Mouse (Mus musculus): ENCODE data around the gene Ccdc91. TPM values are rescaled to one million over a fixed set of nuclear protein-coding genes. Genes with fewer than 3 reads are reported as not detected.

Gene Ccdc91
- polyA plus RNA-seq, 1 experiment from 2014 or later: 25.8 TPM

GRCm38 (mm10) chr6:147587675-147588074, 112.0 kb downstream of the Ccdc91 start:
- Histone ChIP-seq H3K4me3 (ENCODE audit: low read depth, low read length) (no peak overlapping the region), H3K9ac (ENCODE audit: low read length) (no peak overlapping the region), H3K9me3 (ENCODE audit: control insufficient read depth, low read length) (no peaks in the 10 kb centered on the region), H3K27ac (ENCODE audit: low read depth) (no peak overlapping the region), H3K4me2 (ENCODE audit: low read length) (no peak overlapping the region), H3K27me3 (replicated peaks; ENCODE audit: control insufficient read depth, insufficient read depth, low read length) (no peaks in the 10 kb centered on the region), H3K36me3 (ENCODE audit: control insufficient read depth, insufficient read depth, low read length) (no peaks in the 10 kb centered on the region), H3K4me1 (replicated peaks; ENCODE audit: control insufficient read depth, insufficient read depth, low read length) (no peaks in the 10 kb centered on the region)
- ATAC-seq (replicated peaks; ENCODE audit: low FRiP score, low TSS enrichment, low read depth): no peak
- DNase-seq (ENCODE audit: low spot score): no peak
- WGBS: 63% methylated on average over 3 of the region's 3 CpGs

- Histone ChIP-seq H3K4me3 (ENCODE audit: low read depth, low read length) (no peak overlapping the region), H3K9ac (ENCODE audit: low read length) (no peak overlapping the region), H3K36me3 (ENCODE audit: control insufficient read depth, insufficient read depth, low read length) (no peaks in the 10 kb centered on the region), H3K9me3 (ENCODE audit: control insufficient read depth, low read length) (no peaks in the 10 kb centered on the region), H3K4me1 (replicated peaks; ENCODE audit: control insufficient read depth, insufficient read depth, low read length) (no peaks in the 10 kb centered on the region), H3K27ac (ENCODE audit: low read depth) (no peak overlapping the region), H3K27me3 (replicated peaks; ENCODE audit: control insufficient read depth, insufficient read depth, low read length) (no peaks in the 10 kb centered on the region), H3K4me2 (ENCODE audit: low read length) (no peak overlapping the region)
- DNase-seq (ENCODE audit: low spot score) (no peak), ATAC-seq (replicated peaks; ENCODE audit: low FRiP score, low TSS enrichment, low read depth) (no peak)
- 71% methylated on average over 10 of the region's 10 CpGs for WGBS
These were observed 131.0 kb downstream of the Ccdc91 start for GRCm38 (mm10) chr6:147606666-147607065.

- no peak overlapping the region for H3K4me3 ChIP-seq (ENCODE audit: low read depth, low read length)
- H3K36me3 ChIP-seq (ENCODE audit: control insufficient read depth, insufficient read depth, low read length): no peaks in the 10 kb centered on the region
- no peaks in the 10 kb centered on the region for H3K4me1 ChIP-seq (replicated peaks; ENCODE audit: control insufficient read depth, insufficient read depth, low read length)
- H3K9me3 ChIP-seq (ENCODE audit: control insufficient read depth, low read length): no peaks in the 10 kb centered on the region
- no peak for DNase-seq (ENCODE audit: low spot score)
- 78% methylated on average over 6 of the region's 6 CpGs for WGBS
- no peak overlapping the region for H3K27ac ChIP-seq (ENCODE audit: low read depth)
- ATAC-seq (replicated peaks; ENCODE audit: low FRiP score, low TSS enrichment, low read depth): no peak
- no peak overlapping the region for H3K4me2 ChIP-seq (ENCODE audit: low read length)
- H3K27me3 ChIP-seq (replicated peaks; ENCODE audit: control insufficient read depth, insufficient read depth, low read length): no peaks in the 10 kb centered on the region
- no peak overlapping the region for H3K9ac ChIP-seq (ENCODE audit: low read length)
These were observed 132.0 kb downstream of the Ccdc91 start for GRCm38 (mm10) chr6:147607613-147608012.

GRCm38 (mm10) chr6:147615306-147615705, 139.7 kb downstream of the Ccdc91 start:
- 67% methylated on average over 2 of the region's 2 CpGs for WGBS
- Histone ChIP-seq H3K4me1 (replicated peaks; ENCODE audit: control insufficient read depth, insufficient read depth, low read length) (no peaks in the 10 kb centered on the region), H3K4me3 (ENCODE audit: low read depth, low read length) (no peak overlapping the region), H3K27ac (ENCODE audit: low read depth) (no peak overlapping the region), H3K27me3 (replicated peaks; ENCODE audit: control insufficient read depth, insufficient read depth, low read length) (no peaks in the 10 kb centered on the region), H3K4me2 (ENCODE audit: low read length) (no peak overlapping the region), H3K36me3 (ENCODE audit: control insufficient read depth, insufficient read depth, low read length) (no peaks in the 10 kb centered on the region), H3K9me3 (ENCODE audit: control insufficient read depth, low read length) (no peaks in the 10 kb centered on the region), H3K9ac (ENCODE audit: low read length) (no peak overlapping the region)
- DNase-seq (ENCODE audit: low spot score) (no peak), ATAC-seq (replicated peaks; ENCODE audit: low FRiP score, low TSS enrichment, low read depth) (no peak)

GRCm38 (mm10) chr6:147623142-147623541, 147.5 kb downstream of the Ccdc91 start:
- no peak for ATAC-seq (replicated peaks; ENCODE audit: low FRiP score, low TSS enrichment, low read depth)
- no peak overlapping the region for H3K9ac ChIP-seq (ENCODE audit: low read length)
- no peak overlapping the region for H3K27ac ChIP-seq (ENCODE audit: low read depth)
- no peak overlapping the region for H3K4me2 ChIP-seq (ENCODE audit: low read length)
- H3K4me1 ChIP-seq (replicated peaks; ENCODE audit: control insufficient read depth, insufficient read depth, low read length): no peaks in the 10 kb centered on the region
- no peak overlapping the region for H3K4me3 ChIP-seq (ENCODE audit: low read depth, low read length)
- WGBS: 91% methylated on average over 3 of the region's 3 CpGs
- H3K9me3 ChIP-seq (ENCODE audit: control insufficient read depth, low read length): no peaks in the 10 kb centered on the region
- no peaks in the 10 kb centered on the region for H3K36me3 ChIP-seq (ENCODE audit: control insufficient read depth, insufficient read depth, low read length)
- DNase-seq (ENCODE audit: low spot score): no peak
- H3K27me3 ChIP-seq (replicated peaks; ENCODE audit: control insufficient read depth, insufficient read depth, low read length): no peaks in the 10 kb centered on the region

- H3K36me3 ChIP-seq (ENCODE audit: control insufficient read depth, insufficient read depth, low read length): no peaks in the 10 kb centered on the region
- no peak overlapping the region for H3K9ac ChIP-seq (ENCODE audit: low read length)
- H3K4me3 ChIP-seq (ENCODE audit: low read depth, low read length): no peak overlapping the region
- ATAC-seq (replicated peaks; ENCODE audit: low FRiP score, low TSS enrichment, low read depth): no peak
- no peak for DNase-seq (ENCODE audit: low spot score)
- H3K9me3 ChIP-seq (ENCODE audit: control insufficient read depth, low read length): no peaks in the 10 kb centered on the region
- H3K27ac ChIP-seq (ENCODE audit: low read depth): no peak overlapping the region
- H3K27me3 ChIP-seq (replicated peaks; ENCODE audit: control insufficient read depth, insufficient read depth, low read length): no peaks in the 10 kb centered on the region
- no peaks in the 10 kb centered on the region for H3K4me1 ChIP-seq (replicated peaks; ENCODE audit: control insufficient read depth, insufficient read depth, low read length)
- WGBS: 88% methylated on average over 5 of the region's 5 CpGs
- no peak overlapping the region for H3K4me2 ChIP-seq (ENCODE audit: low read length)
These were observed 160.8 kb downstream of the Ccdc91 start for GRCm38 (mm10) chr6:147636464-147636863.

GRCm38 (mm10) chr6:147643875-147644274, 168.2 kb downstream of the Ccdc91 start:
- Histone ChIP-seq H3K4me3 (ENCODE audit: low read depth, low read length) (no peak overlapping the region), H3K4me1 (replicated peaks; ENCODE audit: control insufficient read depth, insufficient read depth, low read length) (peaks cover 3% of the 10 kb centered on the region; the same call in 1 of the 2 replicates), H3K36me3 (ENCODE audit: control insufficient read depth, insufficient read depth, low read length) (no peaks in the 10 kb centered on the region), H3K27ac (ENCODE audit: low read depth) (no peak overlapping the region), H3K9me3 (ENCODE audit: control insufficient read depth, low read length) (no peaks in the 10 kb centered on the region), H3K27me3 (replicated peaks; ENCODE audit: control insufficient read depth, insufficient read depth, low read length) (no peaks in the 10 kb centered on the region), H3K9ac (ENCODE audit: low read length) (no peak overlapping the region), H3K4me2 (ENCODE audit: low read length) (no peak overlapping the region)
- DNase-seq (ENCODE audit: low spot score): no peak
- no peak for ATAC-seq (replicated peaks; ENCODE audit: low FRiP score, low TSS enrichment, low read depth)
- 81% methylated on average over 7 of the region's 7 CpGs for WGBS

GRCm38 (mm10) chr6:147644391-147644790, 168.8 kb downstream of the Ccdc91 start:
- DNase-seq (ENCODE audit: low spot score) (no peak), ATAC-seq (replicated peaks; ENCODE audit: low FRiP score, low TSS enrichment, low read depth) (no peak)
- Histone ChIP-seq H3K9ac (ENCODE audit: low read length) (no peak overlapping the region), H3K4me2 (ENCODE audit: low read length) (no peak overlapping the region), H3K4me1 (replicated peaks; ENCODE audit: control insufficient read depth, insufficient read depth, low read length) (peaks cover 3% of the 10 kb centered on the region; the same call in 1 of the 2 replicates), H3K27me3 (replicated peaks; ENCODE audit: control insufficient read depth, insufficient read depth, low read length) (no peaks in the 10 kb centered on the region), H3K27ac (ENCODE audit: low read depth) (no peak overlapping the region), H3K36me3 (ENCODE audit: control insufficient read depth, insufficient read depth, low read length) (no peaks in the 10 kb centered on the region), H3K4me3 (ENCODE audit: low read depth, low read length) (no peak overlapping the region), H3K9me3 (ENCODE audit: control insufficient read depth, low read length) (no peaks in the 10 kb centered on the region)

GRCm38 (mm10) chr6:147646401-147646968, 170.9 kb downstream of the Ccdc91 start:
- WGBS: 59% methylated on average over 11 of the region's 11 CpGs
- Histone ChIP-seq H3K4me2 (ENCODE audit: low read length) (no peak overlapping the region), H3K36me3 (ENCODE audit: control insufficient read depth, insufficient read depth, low read length) (no peaks in the 10 kb centered on the region), H3K27ac (ENCODE audit: low read depth) (no peak overlapping the region), H3K9ac (ENCODE audit: low read length) (no peak overlapping the region), H3K27me3 (replicated peaks; ENCODE audit: control insufficient read depth, insufficient read depth, low read length) (no peaks in the 10 kb centered on the region), H3K4me3 (ENCODE audit: low read depth, low read length) (no peak overlapping the region), H3K9me3 (ENCODE audit: control insufficient read depth, low read length) (no peaks in the 10 kb centered on the region), H3K4me1 (replicated peaks; ENCODE audit: control insufficient read depth, insufficient read depth, low read length) (peaks cover 3% of the 10 kb centered on the region; the same call in 1 of the 2 replicates)
- ATAC-seq (replicated peaks; ENCODE audit: low FRiP score, low TSS enrichment, low read depth) (no peak), DNase-seq (ENCODE audit: low spot score) (no peak)
